Mouse (Mus musculus): Measurements from ENCODE around the gene Synj2. TPM values are rescaled to one million over a fixed set of nuclear protein-coding genes. Genes with fewer than 3 reads are reported as not detected.
A peak's percentile ranks its signal among the peaks of the same experiment; 100 is the strongest.

Gene Synj2
- polyA plus RNA-seq, 1 experiment from 2014 or later, result 0.62 TPM

DNA sequence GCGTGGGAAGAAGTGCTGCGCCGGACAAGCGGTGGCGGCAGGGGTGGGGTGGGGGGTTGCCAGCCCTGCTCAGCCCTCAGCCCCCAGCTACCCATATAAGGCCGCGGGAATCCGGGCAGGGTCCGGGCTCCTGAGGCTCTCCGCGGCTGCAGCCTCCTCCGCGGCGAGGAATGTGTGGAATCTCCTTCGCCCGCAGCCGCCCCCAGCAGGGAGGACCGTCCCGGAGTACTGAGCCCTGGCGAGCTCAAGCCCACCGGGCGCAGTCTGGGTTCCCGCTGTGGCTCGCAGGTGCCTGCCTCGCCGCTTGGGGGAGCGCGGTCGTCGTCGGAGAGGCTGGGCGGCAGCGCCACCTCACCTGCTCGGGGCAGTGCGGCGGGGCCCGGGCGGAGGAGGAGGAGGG, 288 bp upstream of the Synj2 start:
- peak; percentile 85 for DNase-seq
- Histone ChIP-seq H3K4me1 (ENCODE audit: insufficient read depth) (peaks cover 10% of the 10 kb centered on the region), H3K4me2 (ENCODE audit: low read depth, low read length) (peak overlapping the region; percentile 70), H3K27me3 (ENCODE audit: insufficient read depth, low read length) (0 out of 2 replicates have a peak, but pooled peaks cover 3% of the 10 kb centered on the region), H3K27ac (ENCODE audit: low read depth) (no peak overlapping the region), H3K9me3 (ENCODE audit: low read length) (no peaks in the 10 kb centered on the region), H3K36me3 (replicated peaks; ENCODE audit: insufficient read depth, low read length) (no peaks in the 10 kb centered on the region), H3K9ac (replicated peaks) (peak overlapping the region; percentile 48; the same call in 1 of the 2 replicates), H3K4me3 (ENCODE audit: low read depth, low read length) (peak overlapping the region; percentile 58)
- peak; percentile 91 for ATAC-seq
- TF ChIP-seq EP300 (IDR thresholded peaks at IDR 0.05; ENCODE audit: low read depth), result no peak
- TF ChIP-seq CTCF (IDR thresholded peaks at IDR 0.05; ENCODE audit: low read depth), result peak; percentile 82
- WGBS (ENCODE audit: insufficient replicate concordance), result 0% methylated on average over 34 of the region's 38 CpGs

- no peak for DNase-seq
- WGBS (ENCODE audit: insufficient replicate concordance), result 53% methylated on average over 3 of the region's 3 CpGs
- H3K36me3 ChIP-seq (replicated peaks; ENCODE audit: insufficient read depth, low read length), result no peaks in the 10 kb centered on the region
- no peak for TF ChIP-seq CTCF (IDR thresholded peaks at IDR 0.05; ENCODE audit: low read depth)
- no peak for TF ChIP-seq EP300 (IDR thresholded peaks at IDR 0.05; ENCODE audit: low read depth)
- H3K9ac ChIP-seq (replicated peaks), result no peak overlapping the region; the same call in 1 of the 2 replicates
- 0 out of 2 replicates have a peak, but pooled peaks cover 3% of the 10 kb centered on the region for H3K27me3 ChIP-seq (ENCODE audit: insufficient read depth, low read length)
- no peak overlapping the region for H3K27ac ChIP-seq (ENCODE audit: low read depth)
- H3K4me3 ChIP-seq (ENCODE audit: low read depth, low read length), result peak overlapping the region; percentile 58
- H3K9me3 ChIP-seq (ENCODE audit: low read length), result no peaks in the 10 kb centered on the region
- H3K4me1 ChIP-seq (ENCODE audit: insufficient read depth), result peaks cover 17% of the 10 kb centered on the region
- ATAC-seq, result no peak
- H3K4me2 ChIP-seq (ENCODE audit: low read depth, low read length), result peak overlapping the region; percentile 70
Observed at GRCm38 (mm10) chr17:5942156-5942555, 1.1 kb downstream of the Synj2 start.

- 66% methylated on average over 1 of the region's 1 CpGs for WGBS (ENCODE audit: insufficient replicate concordance)
- H3K27ac ChIP-seq (ENCODE audit: low read depth), result no peak overlapping the region
- no peak overlapping the region for H3K9ac ChIP-seq (replicated peaks)
- DNase-seq, result no peak
- no peak overlapping the region for H3K4me2 ChIP-seq (ENCODE audit: low read depth, low read length)
- no peak for ATAC-seq
- no peaks in the 10 kb centered on the region for H3K9me3 ChIP-seq (ENCODE audit: low read length)
- no peaks in the 10 kb centered on the region for H3K36me3 ChIP-seq (replicated peaks; ENCODE audit: insufficient read depth, low read length)
- TF ChIP-seq EP300 (IDR thresholded peaks at IDR 0.05; ENCODE audit: low read depth), result no peak
- H3K4me3 ChIP-seq (ENCODE audit: low read depth, low read length), result no peak overlapping the region
- H3K4me1 ChIP-seq (ENCODE audit: insufficient read depth), result peaks cover 17% of the 10 kb centered on the region
- H3K27me3 ChIP-seq (ENCODE audit: insufficient read depth, low read length), result 0 out of 2 replicates have a peak, but pooled peaks cover 3% of the 10 kb centered on the region
Observed at GRCm38 (mm10) chr17:5943053-5943452, 2.0 kb downstream of the Synj2 start.

DNA sequence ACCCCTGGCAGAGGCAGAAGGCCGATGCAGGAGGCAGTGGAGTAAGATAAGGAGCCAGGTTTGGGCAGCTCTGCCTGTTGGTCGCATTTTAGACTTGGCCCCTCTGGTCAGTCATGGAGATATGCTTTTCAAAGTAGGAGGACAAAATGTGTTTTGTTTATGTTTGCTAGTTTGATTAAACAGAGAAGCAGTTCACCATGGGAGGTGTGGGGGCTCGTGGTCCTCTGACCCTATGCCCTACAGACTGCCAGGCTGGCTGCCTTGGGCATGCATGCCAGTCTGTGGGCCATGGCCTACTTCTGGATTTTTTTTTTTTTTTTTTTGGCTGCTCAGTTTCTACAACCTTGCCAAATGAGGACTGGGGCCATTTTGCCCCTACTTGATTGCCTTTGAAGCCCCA, 6.0 kb downstream of the Synj2 start:
- Histone ChIP-seq H3K27me3 (ENCODE audit: insufficient read depth, low read length) (no peaks in the 10 kb centered on the region), H3K27ac (ENCODE audit: low read depth) (no peak overlapping the region), H3K4me3 (ENCODE audit: low read depth, low read length) (no peak overlapping the region), H3K9ac (replicated peaks) (no peak overlapping the region), H3K36me3 (replicated peaks; ENCODE audit: insufficient read depth, low read length) (no peaks in the 10 kb centered on the region), H3K4me1 (ENCODE audit: insufficient read depth) (peaks cover 14% of the 10 kb centered on the region), H3K4me2 (ENCODE audit: low read depth, low read length) (no peak overlapping the region), H3K9me3 (ENCODE audit: low read length) (no peaks in the 10 kb centered on the region)
- WGBS (ENCODE audit: insufficient replicate concordance), result 46% methylated on average over 3 of the region's 3 CpGs
- DNase-seq (no peak), ATAC-seq (no peak)
- no peak for TF ChIP-seq EP300 (IDR thresholded peaks at IDR 0.05; ENCODE audit: low read depth)
- no peak for TF ChIP-seq CTCF (IDR thresholded peaks at IDR 0.05; ENCODE audit: low read depth)

GRCm38 (mm10) chr17:5952455-5952854, 11.4 kb downstream of the Synj2 start:
- no peak overlapping the region for H3K4me2 ChIP-seq (ENCODE audit: low read depth, low read length)
- H3K27me3 ChIP-seq (ENCODE audit: insufficient read depth, low read length), result no peaks in the 10 kb centered on the region
- peaks cover 3% of the 10 kb centered on the region for H3K4me1 ChIP-seq (ENCODE audit: insufficient read depth)
- peak; percentile 59; the same call in 1 of the 2 replicates for ATAC-seq
- no peaks in the 10 kb centered on the region for H3K36me3 ChIP-seq (replicated peaks; ENCODE audit: insufficient read depth, low read length)
- no peak overlapping the region for H3K27ac ChIP-seq (ENCODE audit: low read depth)
- TF ChIP-seq EP300 (IDR thresholded peaks at IDR 0.05; ENCODE audit: low read depth), result no peak
- TF ChIP-seq CTCF (IDR thresholded peaks at IDR 0.05; ENCODE audit: low read depth), result no peak
- no peak overlapping the region for H3K9ac ChIP-seq (replicated peaks)
- no peak overlapping the region for H3K4me3 ChIP-seq (ENCODE audit: low read depth, low read length)
- H3K9me3 ChIP-seq (ENCODE audit: low read length), result no peaks in the 10 kb centered on the region
- DNase-seq, result no peak
- 74% methylated on average over 4 of the region's 4 CpGs for WGBS (ENCODE audit: insufficient replicate concordance)

GRCm38 (mm10) chr17:5956350-5957000, 15.4 kb downstream of the Synj2 start:
- no peak overlapping the region for H3K27ac ChIP-seq (ENCODE audit: low read depth)
- no peaks in the 10 kb centered on the region for H3K36me3 ChIP-seq (replicated peaks; ENCODE audit: insufficient read depth, low read length)
- no peak for ATAC-seq
- 71% methylated on average over 2 of the region's 2 CpGs for WGBS (ENCODE audit: insufficient replicate concordance)
- no peak for DNase-seq
- no peak overlapping the region for H3K9ac ChIP-seq (replicated peaks)
- TF ChIP-seq EP300 (IDR thresholded peaks at IDR 0.05; ENCODE audit: low read depth) (no peak), CTCF (IDR thresholded peaks at IDR 0.05; ENCODE audit: low read depth) (no peak)
- no peak overlapping the region for H3K4me3 ChIP-seq (ENCODE audit: low read depth, low read length)
- no peak overlapping the region for H3K4me2 ChIP-seq (ENCODE audit: low read depth, low read length)
- H3K9me3 ChIP-seq (ENCODE audit: low read length), result no peaks in the 10 kb centered on the region
- no peaks in the 10 kb centered on the region for H3K27me3 ChIP-seq (ENCODE audit: insufficient read depth, low read length)
- H3K4me1 ChIP-seq (ENCODE audit: insufficient read depth), result peaks cover 12% of the 10 kb centered on the region
